Mouse (Mus musculus) layer of hippocampus, adult 9-10 months (tissue): Measurements from ENCODE around the gene Sel1l.
"Not testable (repeated sequence)": the region's sequence is repeated elsewhere in the genome, so short reads cannot be mapped to it uniquely, and the experiment has no call there.

Experiments used
- DNase-seq: peaks from one replicate; pipeline ENCODE4 v3.0.0; 2022; ENCODE audit warnings: low spot score

Gene Sel1l

DNA sequence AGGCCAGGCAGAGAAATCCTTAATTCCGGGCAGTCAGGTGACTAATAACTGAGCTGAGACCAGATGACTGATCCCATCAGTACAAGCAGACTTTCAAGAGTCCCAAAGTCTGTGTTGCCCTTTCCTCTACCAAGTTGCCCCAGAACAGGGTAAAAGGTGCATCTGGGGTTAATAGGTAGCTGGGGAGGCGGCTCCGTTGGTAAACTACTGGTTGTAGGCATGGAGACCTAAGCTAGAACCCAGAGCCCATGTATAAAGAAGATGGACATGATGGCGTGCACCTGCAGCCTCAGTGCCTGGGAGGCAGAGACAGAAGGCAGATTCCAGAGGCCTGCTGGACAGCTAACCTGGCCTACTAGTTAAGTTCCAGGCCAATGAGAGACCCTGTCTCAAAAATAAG, 30.2 kb downstream of the Sel1l start:
- DNase-seq: no peak

- peak; percentile 25 for DNase-seq
Measured at GRCm38 (mm10) chr12:91815990-91816389, 33.0 kb downstream of the Sel1l start.

DNA sequence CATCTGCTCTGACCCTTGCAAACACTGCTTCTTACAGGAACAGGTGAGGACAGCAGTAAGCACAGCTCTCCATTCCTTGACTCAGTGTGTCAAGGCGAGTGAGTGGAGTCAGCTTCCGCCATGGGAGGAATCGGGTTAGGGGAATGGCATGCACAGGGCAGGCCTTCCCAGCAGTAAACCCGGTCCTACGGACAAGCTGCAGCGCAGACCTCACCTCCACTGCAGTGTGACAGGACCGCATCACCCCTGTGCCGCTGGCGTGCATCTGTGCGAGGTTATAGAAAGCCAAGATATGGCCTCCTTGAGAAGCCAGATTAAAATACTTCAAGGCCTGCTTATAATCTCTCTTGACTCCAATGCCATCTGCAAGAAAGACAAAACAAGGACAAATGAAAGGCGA, 33.4 kb downstream of the Sel1l start:
- DNase-seq: no peak

GRCm38 (mm10) chr12:91808911-91809310, 40.0 kb downstream of the Sel1l start:
- DNase-seq: no peak

GRCm38 (mm10) chr12:91807761-91808160, 41.2 kb downstream of the Sel1l start:
- no peak for DNase-seq

DNA sequence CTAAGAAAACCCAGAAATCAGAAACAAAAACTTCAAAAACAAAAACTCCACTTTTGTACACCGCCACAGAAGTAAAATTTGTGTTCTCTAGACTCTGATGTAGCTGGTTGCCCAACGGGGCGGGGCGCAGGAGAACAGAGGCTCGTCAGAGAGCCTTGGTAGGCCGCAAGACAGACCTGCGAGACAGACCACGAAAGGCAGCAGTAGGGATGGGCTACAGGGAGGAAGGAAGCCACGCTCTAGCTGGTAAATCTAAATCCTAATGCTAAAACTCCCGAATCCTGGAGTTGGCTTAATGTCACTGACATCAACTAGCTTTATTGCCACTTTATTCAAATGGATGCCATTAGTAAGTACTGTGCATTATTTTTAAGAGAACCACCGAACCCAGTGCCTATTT, 41.9 kb downstream of the Sel1l start:
- DNase-seq: no peak

- no peak for DNase-seq
Measured at GRCm38 (mm10) chr12:91804262-91804661, 44.7 kb downstream of the Sel1l start.

GRCm38 (mm10) chr12:91803207-91803932, 45.6 kb downstream of the Sel1l start:
- DNase-seq: no peak

DNA sequence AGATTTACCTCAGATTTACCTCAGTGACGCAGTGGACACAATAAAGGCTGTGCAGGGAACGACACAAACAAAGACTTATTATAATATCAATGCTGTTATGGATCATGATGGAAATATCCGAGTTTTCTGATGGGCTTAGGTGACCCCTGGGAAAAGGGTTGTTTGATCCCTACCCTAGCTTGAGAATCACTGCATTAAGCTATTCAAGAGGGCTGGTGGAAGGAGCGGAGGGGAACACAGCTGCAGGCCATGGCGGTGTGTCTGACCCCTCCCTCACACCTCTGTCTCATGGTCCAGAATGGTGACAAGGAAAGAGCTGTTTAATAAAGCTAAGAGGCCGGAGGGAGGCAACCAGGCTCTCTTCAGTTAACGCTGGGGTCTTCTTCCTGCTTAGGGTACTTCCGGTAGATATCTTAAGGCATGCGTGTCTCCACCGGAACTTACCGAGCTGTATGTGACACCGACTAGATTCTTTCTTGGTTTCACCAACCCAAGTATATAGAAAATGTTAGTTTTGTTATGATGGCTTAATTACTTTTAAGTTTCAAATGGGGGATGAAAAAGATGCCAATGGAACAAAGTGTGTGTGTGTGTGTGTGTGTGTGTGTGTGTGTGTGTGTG, 46.3 kb downstream of the Sel1l start:
- DNase-seq: no peak

DNA sequence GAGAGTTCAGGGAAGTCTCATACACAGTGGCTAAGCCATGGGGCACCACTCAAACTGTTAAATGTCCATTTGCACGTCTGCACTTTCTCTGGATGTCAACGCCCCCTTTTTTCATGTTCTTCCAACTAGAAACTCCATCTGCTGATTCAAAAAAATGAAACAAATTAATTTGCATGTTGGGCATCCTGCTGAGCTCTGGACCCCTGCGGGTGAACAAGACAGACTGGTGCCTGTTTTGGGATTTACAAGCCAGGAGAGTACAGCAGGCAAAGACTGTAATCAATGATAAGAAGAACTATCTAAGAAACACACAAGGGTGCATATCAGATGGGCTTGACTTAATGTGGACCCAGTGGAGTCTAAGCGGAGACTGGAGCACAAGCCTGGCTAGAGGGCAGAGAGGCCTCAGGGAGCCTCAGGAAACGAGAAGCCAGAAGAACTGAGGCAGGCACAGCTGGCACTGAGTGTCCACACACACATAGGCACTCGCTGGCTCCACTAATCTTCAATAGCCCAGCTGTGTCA, 48.0 kb downstream of the Sel1l start:
- no peak for DNase-seq

GRCm38 (mm10) chr12:91799821-91800335, 49.1 kb downstream of the Sel1l start:
- no peak for DNase-seq

DNA sequence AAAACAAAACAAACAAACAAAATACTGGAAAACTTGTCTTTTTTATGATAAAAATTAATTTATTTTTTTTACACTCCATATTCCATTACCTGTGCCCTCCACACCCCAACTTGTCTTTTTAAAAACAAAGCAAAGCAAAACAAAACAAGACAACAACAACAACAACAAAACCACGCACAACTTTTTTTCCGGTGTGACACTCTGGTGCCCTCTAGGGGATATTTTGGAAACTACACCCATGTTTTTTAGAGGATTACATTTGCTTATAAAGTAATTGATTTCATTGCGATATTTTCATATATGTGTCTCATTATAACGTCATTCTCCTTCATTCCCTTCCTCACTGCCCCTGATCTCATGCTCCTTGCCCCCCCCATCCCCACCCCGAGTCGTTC, 49.6 kb downstream of the Sel1l start:
- DNase-seq: no peak

GRCm38 (mm10) chr12:91798720-91799378, 50.1 kb downstream of the Sel1l start:
- DNase-seq: no peak

GRCm38 (mm10) chr12:91796774-91797173, 52.2 kb downstream of the Sel1l start:
- DNase-seq: no peak

GRCm38 (mm10) chr12:91793266-91793665, 55.7 kb downstream of the Sel1l start:
- no peak for DNase-seq

- no peak for DNase-seq
Measured at GRCm38 (mm10) chr12:91791822-91792221, 57.1 kb downstream of the Sel1l start.

DNA sequence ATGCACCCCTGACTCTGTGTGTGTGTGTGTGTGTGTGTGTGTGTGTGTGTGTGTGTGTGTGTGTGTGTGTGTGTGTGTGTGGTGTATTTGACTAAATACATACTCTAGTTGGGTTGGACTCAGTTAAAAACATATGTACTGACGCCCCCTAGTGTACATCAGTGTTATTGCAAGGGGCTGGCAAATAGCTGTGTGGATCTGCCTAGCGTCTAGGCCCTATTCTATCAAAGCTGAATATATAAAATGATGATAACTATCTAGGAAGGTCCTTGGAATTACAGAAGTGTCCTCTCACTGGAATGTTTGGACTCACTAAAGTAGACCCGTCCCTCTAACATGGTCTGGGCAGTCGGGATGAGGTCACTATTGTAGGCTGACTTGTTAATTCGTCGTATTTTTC, 59.2 kb downstream of the Sel1l start:
- DNase-seq: peak; percentile 79

DNA sequence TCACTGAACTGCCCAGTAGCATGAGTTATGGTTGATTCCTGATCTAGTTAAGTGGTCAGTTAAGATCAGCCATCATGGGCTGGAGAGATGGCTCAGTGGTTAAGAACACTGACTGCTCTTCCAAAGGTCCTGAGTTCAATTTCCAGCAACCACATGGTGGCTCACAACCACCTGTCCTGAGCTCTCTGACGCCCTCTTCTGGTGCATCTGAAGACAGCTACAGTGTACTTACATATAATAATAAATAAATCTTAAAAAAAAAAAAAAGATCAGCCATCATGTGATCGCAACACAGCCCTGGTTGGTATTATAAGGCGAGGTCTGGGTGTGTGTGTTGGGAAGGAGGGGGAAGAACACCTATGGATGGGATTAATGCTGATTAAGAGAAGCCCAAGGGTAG, 60.5 kb downstream of the Sel1l start:
- not testable (repeated sequence) for DNase-seq

- DNase-seq: no peak
Measured at GRCm38 (mm10) chr12:91787959-91788437, 61.0 kb downstream of the Sel1l start, which contains the start of gene Ston2. Ston2 (minus strand) TSS chr12:91788387.

- no peak for DNase-seq
Measured at GRCm38 (mm10) chr12:91786355-91786754, 62.6 kb downstream of the Sel1l start.

DNA sequence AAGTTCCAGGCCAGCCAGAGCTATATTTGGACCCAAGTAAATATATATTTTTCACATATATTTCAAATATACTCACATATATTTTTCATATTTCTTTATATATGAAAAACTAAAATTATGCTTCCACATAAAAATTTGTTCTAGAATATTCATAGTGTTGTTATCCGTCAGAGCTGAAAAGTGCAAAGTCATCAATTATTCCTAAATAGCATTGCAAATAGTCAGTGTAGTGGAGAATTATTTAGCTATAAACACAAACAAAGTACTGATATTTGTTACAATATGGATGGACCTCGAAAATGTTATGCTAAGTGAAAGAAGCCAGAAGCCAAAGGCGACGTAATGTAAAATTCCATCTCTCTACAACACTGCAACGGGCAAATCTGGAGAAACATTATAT, 67.5 kb downstream of the Sel1l start:
- DNase-seq: no peak

DNA sequence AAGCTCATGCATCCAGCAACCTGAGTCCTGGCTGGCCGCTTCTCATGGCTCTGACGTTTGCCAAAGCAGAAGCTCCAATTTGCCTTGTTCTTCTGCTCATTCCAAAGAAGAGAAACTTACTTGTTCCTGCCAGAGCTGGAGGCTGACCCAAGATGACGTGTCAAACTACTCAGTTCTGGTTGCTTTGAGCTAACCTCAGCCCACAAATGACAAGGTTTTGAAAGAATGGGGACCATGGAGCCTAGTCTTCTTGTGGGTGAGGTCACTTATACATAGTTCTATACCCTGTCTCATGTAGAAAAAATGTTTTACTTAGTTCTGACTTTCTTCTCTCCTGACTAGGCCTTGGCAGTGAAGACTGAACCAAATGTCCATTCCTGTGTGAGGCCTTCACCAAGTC, 68.4 kb downstream of the Sel1l start:
- DNase-seq: no peak

DNA sequence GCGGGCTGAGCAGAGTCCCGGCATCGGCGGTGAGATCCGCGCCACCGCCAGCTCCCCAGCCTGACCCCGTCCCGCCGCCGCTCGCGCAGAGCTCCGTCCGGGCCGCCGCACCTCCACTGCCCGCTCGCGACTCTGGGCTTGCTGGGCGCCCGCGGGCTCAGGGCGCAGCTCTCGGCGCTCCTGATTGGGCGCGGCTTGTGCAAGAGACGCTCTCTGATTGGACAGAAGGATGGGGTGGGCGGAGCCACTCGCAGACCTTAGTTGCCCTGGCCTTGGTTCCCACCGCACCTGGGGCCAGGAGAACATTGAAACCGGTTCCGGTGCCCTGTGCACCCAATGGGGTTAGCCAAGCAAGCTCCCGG, 70.0 kb downstream of the Sel1l start:
- DNase-seq: no peak
